Mouse (Mus musculus): ENCODE data around the gene Apeh.
"Not testable (repeated sequence)": the region's sequence is repeated elsewhere in the genome, so short reads cannot be mapped to it uniquely, and the experiment has no call there.

Apeh gene

GRCm38 (mm10) chr9:108094184-108094941 lies at the start of gene Apeh:
Gene Apeh (minus strand): TSS chr9:108094606.
- peak; percentile 98 for DNase-seq

- no peak for DNase-seq
Observed at GRCm38 (mm10) chr9:108143470-108143869, 49.1 kb upstream of the Apeh start.

GRCm38 (mm10) chr9:108141387-108141786 lies 47.0 kb upstream of the Apeh start:
- DNase-seq, result no peak

GRCm38 (mm10) chr9:108139963-108140695 lies 45.7 kb upstream of the Apeh start:
- DNase-seq, result no peak

GRCm38 (mm10) chr9:108139169-108139962 lies 45.0 kb upstream of the Apeh start:
- DNase-seq, result no peak

GRCm38 (mm10) chr9:108138118-108138517 lies 43.7 kb upstream of the Apeh start:
- no peak for DNase-seq

GRCm38 (mm10) chr9:108137523-108137922 lies 43.1 kb upstream of the Apeh start:
- no peak for DNase-seq

- no peak for DNase-seq
Observed at GRCm38 (mm10) chr9:108136930-108137462, 42.6 kb upstream of the Apeh start.

GRCm38 (mm10) chr9:108136225-108136624 lies 41.8 kb upstream of the Apeh start:
- peak; percentile 29 for DNase-seq

- not testable (repeated sequence) for DNase-seq
Observed at GRCm38 (mm10) chr9:108135679-108136078, 41.3 kb upstream of the Apeh start.

- no peak for DNase-seq
Observed at GRCm38 (mm10) chr9:108133478-108133877, 39.1 kb upstream of the Apeh start.

GRCm38 (mm10) chr9:108132373-108132772 lies 38.0 kb upstream of the Apeh start:
- DNase-seq, result no peak

- DNase-seq, result no peak
Observed at GRCm38 (mm10) chr9:108131502-108131901, 37.1 kb upstream of the Apeh start.

- DNase-seq, result no peak
Observed at GRCm38 (mm10) chr9:108129042-108129948, 34.9 kb upstream of the Apeh start.

GRCm38 (mm10) chr9:108128248-108128647 lies 33.8 kb upstream of the Apeh start:
- DNase-seq, result no peak

- DNase-seq, result no peak
Observed at GRCm38 (mm10) chr9:108126436-108127180, 32.2 kb upstream of the Apeh start.

GRCm38 (mm10) chr9:108125731-108126130 lies 31.3 kb upstream of the Apeh start:
- DNase-seq, result no peak

- DNase-seq, result no peak
Observed at GRCm38 (mm10) chr9:108123916-108124315, 29.5 kb upstream of the Apeh start.

- no peak for DNase-seq
Observed at GRCm38 (mm10) chr9:108121170-108121969, 27.0 kb upstream of the Apeh start.

GRCm38 (mm10) chr9:108120671-108121070 lies 26.3 kb upstream of the Apeh start:
- no peak for DNase-seq
